Mouse (Mus musculus): ENCODE measurements at regions not wholly inside any gene's neighbourhood (a gene's known extent, or its start where the extent isn't known, plus 50 kb on each side); places are given as distances from the start of the nearest gene placed in this dataset.

DNA sequence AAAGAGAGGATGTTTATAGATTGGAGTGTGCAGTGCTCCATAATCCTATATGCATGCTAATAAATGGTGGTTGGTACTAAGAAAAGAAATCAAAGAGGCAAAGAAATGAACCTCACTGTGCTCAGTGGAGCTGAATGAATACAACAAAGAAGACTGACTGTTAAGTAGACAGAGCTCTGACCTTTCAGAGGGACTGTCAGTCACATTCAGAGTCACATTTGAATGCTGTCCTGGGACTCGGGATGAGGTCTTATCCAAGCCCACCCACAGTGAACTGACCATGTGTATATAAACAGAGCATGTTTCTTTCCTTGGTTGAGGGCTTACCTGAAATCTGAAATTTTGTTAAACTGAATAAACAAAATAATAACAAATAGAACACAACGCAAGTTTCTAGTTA is 1473.3 kb downstream of the Cdh8 start:
- no peak for DNase-seq

DNA sequence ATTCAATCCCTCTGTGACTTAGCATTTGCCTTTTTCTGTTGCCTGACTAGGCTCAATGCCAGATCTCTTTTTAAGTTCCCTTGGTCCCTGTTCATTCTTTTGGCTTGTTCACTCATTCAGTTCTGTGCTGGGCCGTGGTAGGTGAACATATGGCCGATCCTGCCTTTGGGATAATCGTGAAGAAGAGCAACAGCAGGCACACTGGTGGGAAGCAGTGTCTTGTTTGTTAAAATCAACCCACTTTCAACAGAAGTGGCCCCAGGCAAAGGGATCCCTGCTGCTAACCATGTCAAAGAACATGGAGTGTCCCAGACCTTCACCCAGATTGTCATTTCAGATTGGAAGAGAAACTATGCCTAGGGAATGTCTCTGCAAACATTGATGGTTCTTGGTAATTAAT is 1479.4 kb downstream of the Cdh8 start:
- DNase-seq, result peak; percentile 50 to 61
